Mouse (Mus musculus): Measurements from ENCODE around the gene Naa38.

Naa38 gene

DNA sequence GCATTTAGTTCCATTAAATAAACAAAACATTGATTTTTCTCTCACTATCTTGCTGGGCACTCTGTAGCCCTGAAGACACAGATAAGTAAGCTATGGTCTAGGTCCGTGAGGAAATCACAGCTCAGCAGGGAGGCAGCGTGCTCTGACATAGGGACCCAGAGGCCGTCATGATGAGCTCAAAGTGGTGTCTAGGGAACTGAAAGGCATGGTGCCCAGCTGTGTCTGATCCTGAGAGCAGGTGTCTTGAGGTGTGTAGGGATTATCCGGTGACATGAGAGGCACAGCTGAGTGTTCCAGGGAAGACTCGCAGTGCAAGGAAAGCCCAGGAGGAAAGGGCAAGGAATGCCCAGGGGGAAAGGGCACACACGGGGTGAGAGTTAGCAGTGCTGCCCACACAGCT is 37.9 kb downstream of the Naa38 start:
- no peak for DNase-seq (ENCODE audit: low spot score)

DNA sequence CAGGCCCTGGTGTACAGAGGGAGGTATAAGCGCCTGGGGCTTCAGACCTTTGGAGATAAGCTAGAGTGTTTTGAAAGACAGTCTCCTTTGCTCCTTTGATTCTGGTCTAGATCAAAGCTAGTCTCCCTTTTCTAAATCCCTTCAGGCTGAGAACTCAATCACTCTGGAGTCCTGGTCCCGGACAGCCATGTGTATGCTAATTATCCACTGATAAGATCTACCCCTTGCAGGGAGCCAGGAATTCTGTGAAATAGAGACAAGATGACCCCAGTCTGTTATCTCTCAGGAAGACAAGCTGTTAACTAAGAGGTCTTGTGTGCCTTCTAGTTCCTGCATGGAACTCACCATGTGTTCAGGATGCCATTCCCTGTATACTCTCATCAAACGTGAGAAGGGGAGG is 42.0 kb downstream of the Naa38 start:
- DNase-seq (ENCODE audit: low spot score), result no peak

DNA sequence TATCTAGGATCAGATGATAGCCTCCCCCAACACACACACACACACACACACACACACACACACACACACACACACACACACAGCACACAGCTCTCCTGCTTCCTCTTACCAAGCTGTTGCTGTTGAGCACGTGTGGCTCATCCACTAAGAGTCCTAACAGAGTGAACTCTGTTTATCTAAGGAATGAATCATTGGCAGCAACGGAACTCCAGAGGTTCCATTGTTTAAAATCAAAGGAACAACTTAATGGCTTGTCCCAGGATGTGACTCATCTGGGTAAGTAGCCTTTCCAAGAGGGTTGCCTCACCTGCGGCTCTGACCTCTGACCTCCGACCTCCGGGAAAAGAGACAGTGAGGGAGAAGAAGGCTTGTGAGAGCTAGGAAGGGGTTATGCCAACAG is 48.0 kb downstream of the Naa38 start:
- DNase-seq (ENCODE audit: low spot score), result no peak
